Mouse (Mus musculus): ENCODE results near the gene Psmc5. TPM values are rescaled to one million over a fixed set of nuclear protein-coding genes. Genes with fewer than 3 reads are reported as not detected.

Gene Psmc5
- polyA plus RNA-seq, 1 experiment from 2014 or later = 419 TPM

GRCm38 (mm10) chr11:106290376-106290775 lies 34.4 kb downstream of the Psmc5 start:
- no peaks in the 10 kb centered on the region for H3K36me3 ChIP-seq (replicated peaks)
- H3K4me1 ChIP-seq = 0 out of 2 replicates have a peak, but pooled peaks cover 3% of the 10 kb centered on the region
- no peak overlapping the region for H3K4me3 ChIP-seq
- no peak overlapping the region for H3K27ac ChIP-seq (replicated peaks)
- no peaks in the 10 kb centered on the region for H3K9me3 ChIP-seq
- no peak for DNase-seq (ENCODE audit: low spot score)
- no peaks in the 10 kb centered on the region for H3K27me3 ChIP-seq (replicated peaks; ENCODE audit: low read depth, poor library complexity, severe bottlenecking)
- 87% methylated on average over 5 of the region's 5 CpGs for WGBS

- no peaks in the 10 kb centered on the region for H3K4me1 ChIP-seq
- H3K27me3 ChIP-seq (replicated peaks; ENCODE audit: low read depth, poor library complexity, severe bottlenecking) = no peaks in the 10 kb centered on the region
- DNase-seq (ENCODE audit: low spot score) = no peak
- no peak overlapping the region for H3K4me3 ChIP-seq
- H3K9me3 ChIP-seq = no peaks in the 10 kb centered on the region
- no peaks in the 10 kb centered on the region for H3K36me3 ChIP-seq (replicated peaks)
- WGBS = 91% methylated on average over 2 of the region's 2 CpGs
- no peak overlapping the region for H3K27ac ChIP-seq (replicated peaks)
Measured at GRCm38 (mm10) chr11:106291861-106292260, 35.9 kb downstream of the Psmc5 start.

- Histone ChIP-seq H3K27me3 (replicated peaks; ENCODE audit: low read depth, poor library complexity, severe bottlenecking) (no peaks in the 10 kb centered on the region), H3K27ac (replicated peaks) (no peak within 1 kb of the TSS; the same call in 1 of the 2 replicates), H3K4me3 (no peak within 1 kb of the TSS), H3K9me3 (no peaks in the 10 kb centered on the region), H3K4me1 (no peaks in the 10 kb centered on the region), H3K36me3 (replicated peaks) (no peaks in the 10 kb centered on the region)
- DNase-seq (ENCODE audit: low spot score) = no peak
- 84% methylated on average over 9 of the region's 9 CpGs for WGBS
Measured at GRCm38 (mm10) chr11:106301765-106302164, 45.8 kb downstream of the Psmc5 start, which contains the start of gene Gh. Gene Gh (minus strand): TSS chr11:106301865.

DNA sequence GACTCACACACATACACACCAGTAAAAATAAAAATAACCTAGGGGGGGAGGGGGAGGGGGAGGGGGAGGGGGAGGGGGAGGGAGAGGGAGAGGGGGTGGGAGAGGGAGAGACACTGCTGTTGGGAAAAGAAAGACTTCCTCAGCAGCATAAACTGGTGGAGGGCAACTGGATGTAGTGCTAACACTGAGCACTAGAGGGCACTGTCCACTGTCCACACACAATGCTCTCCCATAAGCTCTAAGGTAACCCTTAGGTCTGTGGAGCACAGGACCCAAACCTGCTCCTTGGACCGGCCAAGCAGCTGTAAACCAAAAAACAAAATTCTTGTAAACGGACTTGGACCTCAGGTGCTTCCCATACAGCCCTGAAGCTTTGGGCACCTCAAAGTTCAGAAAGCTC lies 46.7 kb downstream of the Psmc5 start:
- H3K27ac ChIP-seq (replicated peaks) = no peak overlapping the region
- H3K9me3 ChIP-seq = no peaks in the 10 kb centered on the region
- no peaks in the 10 kb centered on the region for H3K36me3 ChIP-seq (replicated peaks)
- 15% methylated on average over 2 of the region's 2 CpGs for WGBS
- H3K4me3 ChIP-seq = no peak overlapping the region
- no peaks in the 10 kb centered on the region for H3K27me3 ChIP-seq (replicated peaks; ENCODE audit: low read depth, poor library complexity, severe bottlenecking)
- DNase-seq (ENCODE audit: low spot score) = peak; percentile 79
- H3K4me1 ChIP-seq = no peaks in the 10 kb centered on the region

- WGBS = 83% methylated on average over 10 of the region's 10 CpGs
- Histone ChIP-seq H3K36me3 (replicated peaks) (no peaks in the 10 kb centered on the region), H3K4me3 (no peak overlapping the region), H3K27ac (replicated peaks) (no peak overlapping the region), H3K9me3 (no peaks in the 10 kb centered on the region), H3K4me1 (peaks cover 11% of the 10 kb centered on the region), H3K27me3 (replicated peaks; ENCODE audit: low read depth, poor library complexity, severe bottlenecking) (no peaks in the 10 kb centered on the region)
- no peak for DNase-seq (ENCODE audit: low spot score)
Measured at GRCm38 (mm10) chr11:106305348-106306064, 49.6 kb downstream of the Psmc5 start.

GRCm38 (mm10) chr11:106306065-106306385 lies 50.1 kb downstream of the Psmc5 start:
- Histone ChIP-seq H3K4me1 (peaks cover 11% of the 10 kb centered on the region), H3K27me3 (replicated peaks; ENCODE audit: low read depth, poor library complexity, severe bottlenecking) (no peaks in the 10 kb centered on the region), H3K36me3 (replicated peaks) (no peaks in the 10 kb centered on the region), H3K27ac (replicated peaks) (no peak overlapping the region), H3K9me3 (no peaks in the 10 kb centered on the region), H3K4me3 (no peak overlapping the region)
- 93% methylated on average over 3 of the region's 3 CpGs for WGBS
- DNase-seq (ENCODE audit: low spot score) = no peak

DNA sequence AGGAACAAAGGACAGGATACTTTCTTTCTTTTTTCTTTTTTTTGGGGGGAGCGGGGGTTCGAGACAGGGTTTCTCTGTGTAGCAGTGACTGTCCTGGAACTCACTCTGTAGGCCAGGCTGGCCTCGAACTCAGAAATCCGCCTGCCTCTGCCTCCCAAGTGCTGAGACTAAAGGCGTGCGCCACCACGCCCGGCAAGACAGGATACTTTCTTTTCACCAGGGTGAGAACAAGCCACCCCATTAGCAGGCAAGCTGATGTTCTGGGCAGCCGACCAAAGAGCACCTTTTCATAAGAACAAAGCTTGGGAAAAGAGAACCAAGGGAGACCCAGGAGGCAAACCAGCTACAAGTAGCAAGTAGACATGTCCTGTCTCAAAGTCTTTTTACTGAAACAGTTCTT lies 50.8 kb downstream of the Psmc5 start:
- WGBS = 85% methylated on average over 9 of the region's 9 CpGs
- H3K9me3 ChIP-seq = no peaks in the 10 kb centered on the region
- no peak for DNase-seq (ENCODE audit: low spot score)
- H3K27me3 ChIP-seq (replicated peaks; ENCODE audit: low read depth, poor library complexity, severe bottlenecking) = no peaks in the 10 kb centered on the region
- peaks cover 11% of the 10 kb centered on the region for H3K4me1 ChIP-seq
- no peaks in the 10 kb centered on the region for H3K36me3 ChIP-seq (replicated peaks)
- H3K4me3 ChIP-seq = no peak overlapping the region
- no peak overlapping the region for H3K27ac ChIP-seq (replicated peaks)

- Histone ChIP-seq H3K27ac (replicated peaks) (no peak overlapping the region), H3K9me3 (no peaks in the 10 kb centered on the region), H3K4me1 (peaks cover 11% of the 10 kb centered on the region), H3K36me3 (replicated peaks) (no peaks in the 10 kb centered on the region), H3K4me3 (no peak overlapping the region), H3K27me3 (replicated peaks; ENCODE audit: low read depth, poor library complexity, severe bottlenecking) (no peaks in the 10 kb centered on the region)
- 83% methylated on average over 5 of the region's 5 CpGs for WGBS
- no peak for DNase-seq (ENCODE audit: low spot score)
Measured at GRCm38 (mm10) chr11:106307432-106307831, 51.5 kb downstream of the Psmc5 start.

DNA sequence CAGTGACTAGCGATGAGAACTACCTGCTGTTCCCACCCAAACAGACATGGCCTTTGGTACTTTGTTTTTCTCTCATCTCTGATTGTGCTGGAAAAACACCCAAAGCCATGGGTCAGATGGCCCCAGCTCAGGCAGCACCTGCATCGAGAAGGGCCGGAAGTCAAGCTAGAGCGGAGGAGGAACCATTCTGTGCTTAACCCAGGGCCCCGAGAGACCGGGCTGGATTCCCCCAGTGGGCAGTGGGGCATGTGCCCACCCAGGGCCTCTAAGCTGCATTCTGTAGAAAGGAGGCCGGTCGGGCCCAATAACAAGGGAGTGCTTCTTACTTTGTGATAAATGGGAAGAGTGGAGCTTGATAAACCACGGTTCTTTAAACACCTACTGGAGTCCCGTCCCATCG lies 52.2 kb downstream of the Psmc5 start:
- no peaks in the 10 kb centered on the region for H3K36me3 ChIP-seq (replicated peaks)
- peaks cover 16% of the 10 kb centered on the region for H3K4me1 ChIP-seq
- no peaks in the 10 kb centered on the region for H3K27me3 ChIP-seq (replicated peaks; ENCODE audit: low read depth, poor library complexity, severe bottlenecking)
- no peak overlapping the region for H3K27ac ChIP-seq (replicated peaks)
- no peak overlapping the region for H3K4me3 ChIP-seq
- no peak for DNase-seq (ENCODE audit: low spot score)
- H3K9me3 ChIP-seq = no peaks in the 10 kb centered on the region
- 81% methylated on average over 11 of the region's 11 CpGs for WGBS

DNA sequence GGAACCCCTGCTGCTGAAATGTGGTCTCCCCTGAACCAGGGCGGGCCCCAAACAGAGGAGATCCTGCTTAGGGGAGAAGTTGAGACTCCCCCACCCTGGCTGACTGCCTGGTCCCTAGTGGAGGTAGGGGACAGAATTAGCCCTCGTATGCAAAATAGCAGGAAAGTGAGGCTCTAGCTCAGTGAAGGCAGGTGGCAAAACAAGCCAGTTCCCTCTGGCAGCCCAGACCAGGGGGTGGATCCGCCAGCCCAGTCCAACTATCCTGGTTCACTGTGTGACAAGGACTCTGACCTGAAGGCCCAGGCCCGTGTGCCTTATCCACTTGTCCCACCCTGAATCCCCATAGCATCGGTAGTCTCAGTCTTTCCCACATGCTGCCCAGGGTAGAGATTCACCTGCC lies 54.2 kb downstream of the Psmc5 start:
- H3K36me3 ChIP-seq (replicated peaks) = no peaks in the 10 kb centered on the region
- no peaks in the 10 kb centered on the region for H3K27me3 ChIP-seq (replicated peaks; ENCODE audit: low read depth, poor library complexity, severe bottlenecking)
- H3K4me1 ChIP-seq = peaks cover 36% of the 10 kb centered on the region
- no peak for DNase-seq (ENCODE audit: low spot score)
- WGBS = 61% methylated on average over 5 of the region's 5 CpGs
- no peak overlapping the region for H3K4me3 ChIP-seq
- H3K9me3 ChIP-seq = no peaks in the 10 kb centered on the region
- no peak overlapping the region for H3K27ac ChIP-seq (replicated peaks)

Other genes starting within 250 kb of the Psmc5 start
- 0.30 and 0.48 TPM in 2 replicates for gene Kcnh6, start 248.0 kb upstream of the Psmc5 start, polyA plus RNA-seq (2016; fragmentation: Nextera tagmentation; extraction: Ambion mirVana)
- gene Dcaf7, start 219.3 kb upstream of the Psmc5 start, polyA plus RNA-seq (2016; fragmentation: Nextera tagmentation; extraction: Ambion mirVana) = 91.2 and 93.4 TPM in 2 replicates
- 12.7 and 13.8 TPM in 2 replicates for gene Taco1, start 190.1 kb upstream of the Psmc5 start, polyA plus RNA-seq (2016; fragmentation: Nextera tagmentation; extraction: Ambion mirVana)
- 20.9 and 23.9 TPM in 2 replicates for gene Map3k3, start 171.5 kb upstream of the Psmc5 start, polyA plus RNA-seq (2016; fragmentation: Nextera tagmentation; extraction: Ambion mirVana)
- gene Gm10840, start 95.3 kb upstream of the Psmc5 start, polyA plus RNA-seq (2016; fragmentation: Nextera tagmentation; extraction: Ambion mirVana) = 1.5 TPM in 1 of 2 replicates, not detected in the other
- 445 and 476 TPM in 2 replicates for gene Limd2, start 95.3 kb upstream of the Psmc5 start, polyA plus RNA-seq (2016; fragmentation: Nextera tagmentation; extraction: Ambion mirVana)
- gene Strada, start 54.0 kb upstream of the Psmc5 start, polyA plus RNA-seq (2016; fragmentation: Nextera tagmentation; extraction: Ambion mirVana) = 40.0 and 40.4 TPM in 2 replicates
- 71.2 and 72.9 TPM in 2 replicates for gene Ccdc47, start 39.8 kb upstream of the Psmc5 start, polyA plus RNA-seq (2016; fragmentation: Nextera tagmentation; extraction: Ambion mirVana)
- gene Ddx42, start 39.2 kb upstream of the Psmc5 start, polyA plus RNA-seq (2016; fragmentation: Nextera tagmentation; extraction: Ambion mirVana) = 107 and 108 TPM in 2 replicates
- gene Ftsj3, start 75 bp upstream of the Psmc5 start, polyA plus RNA-seq (2016; fragmentation: Nextera tagmentation; extraction: Ambion mirVana) = 85.3 and 92.0 TPM in 2 replicates
- 35.9 and 37.1 TPM in 2 replicates for gene Smarcd2, start 16.8 kb downstream of the Psmc5 start, polyA plus RNA-seq (2016; fragmentation: Nextera tagmentation; extraction: Ambion mirVana)
- gene Tcam1, start 20.5 kb downstream of the Psmc5 start, polyA plus RNA-seq (2016; fragmentation: Nextera tagmentation; extraction: Ambion mirVana) = 0.21 and 0.28 TPM in 2 replicates
- gene Gh, start 45.7 kb downstream of the Psmc5 start, polyA plus RNA-seq (2016; fragmentation: Nextera tagmentation; extraction: Ambion mirVana) = not detected in 2 replicates
- gene Cd79b, start 58.6 kb downstream of the Psmc5 start, polyA plus RNA-seq (2016; fragmentation: Nextera tagmentation; extraction: Ambion mirVana) = 0.91 and 1.7 TPM in 2 replicates
- gene Scn4a, start 97.1 kb downstream of the Psmc5 start, polyA plus RNA-seq (2016; fragmentation: Nextera tagmentation; extraction: Ambion mirVana) = 0.04 and 0.10 TPM in 2 replicates
- not detected in 2 replicates for gene Prr29, start 109.3 kb downstream of the Psmc5 start, polyA plus RNA-seq (2016; fragmentation: Nextera tagmentation; extraction: Ambion mirVana)
- 16.9 and 20.6 TPM in 2 replicates for gene Icam2, start 131.9 kb downstream of the Psmc5 start, polyA plus RNA-seq (2016; fragmentation: Nextera tagmentation; extraction: Ambion mirVana)
- gene Ern1, start 231.7 kb downstream of the Psmc5 start, polyA plus RNA-seq (2016; fragmentation: Nextera tagmentation; extraction: Ambion mirVana) = 5.4 and 5.5 TPM in 2 replicates

All from embryonic facial prominence, embryonic 10.5 days (tissue).